Mouse (Mus musculus) midbrain, embryonic 14.5 days (tissue): ENCODE measurements at regions not wholly inside any gene's neighbourhood (a gene's known extent, or its start where the extent isn't known, plus 50 kb on each side); places are given as distances from the start of the nearest gene placed in this dataset.

ENCODE experiments used
- ATAC-seq: fragments of 200-750 bp; cut with Nextera tagmentation; 2 replicates; pipeline ENCODE4 v1.8.0; 2017; ENCODE audit warnings: moderate number of reproducible peaks, moderate library complexity; ENCODE audit not compliant: low FRiP score, low TSS enrichment
- DNase-seq: peaks from one replicate; pipeline ENCODE4 v3.0.0-alpha.2; 2015
- H3K27ac ChIP-seq: fragments of 300-500 bp; sonication (generic); replicated peaks from 2 replicates; pipeline ENCODE4 v1.5.1; 2014; ENCODE audit warnings: mild to moderate bottlenecking, low read depth, low read length, moderate library complexity
- H3K27me3 ChIP-seq: fragments of 300-500 bp; sonication (generic); 2 replicates; pipeline ENCODE4 v1.6.1; 2014; ENCODE audit warnings: low read length, control low read depth, mixed read lengths; ENCODE audit not compliant: control insufficient read depth, insufficient read depth
- H3K36me3 ChIP-seq: fragments of 300-500 bp; sonication (generic); 2 replicates; pipeline ENCODE4 v1.6.1; 2014; ENCODE audit warnings: low read length, control low read depth; ENCODE audit not compliant: control insufficient read depth, insufficient read depth
- H3K4me1 ChIP-seq: fragments of 300-500 bp; sonication (generic); 2 replicates; pipeline ENCODE4 v1.6.1; 2014; ENCODE audit warnings: mild to moderate bottlenecking, antibody characterized with exemption, low read length, control low read depth; ENCODE audit not compliant: control insufficient read depth, insufficient read depth
- H3K4me2 ChIP-seq: fragments of 300-500 bp; sonication (generic); 2 replicates; pipeline ENCODE4 v1.6.1; 2014; ENCODE audit warnings: mild to moderate bottlenecking, low read length, moderate library complexity
- H3K4me3 ChIP-seq: fragments of 300-500 bp; sonication (generic); replicated peaks from 2 replicates; pipeline ENCODE4 v1.5.1; 2014; ENCODE audit warnings: low read depth, low read length
- H3K9ac ChIP-seq: fragments of 300-500 bp; sonication (generic); replicated peaks from 2 replicates; pipeline ENCODE4 v1.6.1; 2014; ENCODE audit warnings: mild to moderate bottlenecking, low read length, moderate library complexity
- H3K9me3 ChIP-seq: fragments of 300-500 bp; sonication (generic); 2 replicates; pipeline ENCODE4 v1.6.1; 2016; ENCODE audit warnings: low read length, control low read depth, mixed read lengths; ENCODE audit not compliant: control insufficient read depth
- WGBS: fragments of 180-500 bp; shearing (Covaris S2); extraction: QIAGEN DNeasy Blood & Tissue Kit; methylation state at CpG from one replicate; pipeline ENCODE4 v1.1.7; 2014; 5-methylcytosine and 5-hydroxymethylcytosine counted together

DNA sequence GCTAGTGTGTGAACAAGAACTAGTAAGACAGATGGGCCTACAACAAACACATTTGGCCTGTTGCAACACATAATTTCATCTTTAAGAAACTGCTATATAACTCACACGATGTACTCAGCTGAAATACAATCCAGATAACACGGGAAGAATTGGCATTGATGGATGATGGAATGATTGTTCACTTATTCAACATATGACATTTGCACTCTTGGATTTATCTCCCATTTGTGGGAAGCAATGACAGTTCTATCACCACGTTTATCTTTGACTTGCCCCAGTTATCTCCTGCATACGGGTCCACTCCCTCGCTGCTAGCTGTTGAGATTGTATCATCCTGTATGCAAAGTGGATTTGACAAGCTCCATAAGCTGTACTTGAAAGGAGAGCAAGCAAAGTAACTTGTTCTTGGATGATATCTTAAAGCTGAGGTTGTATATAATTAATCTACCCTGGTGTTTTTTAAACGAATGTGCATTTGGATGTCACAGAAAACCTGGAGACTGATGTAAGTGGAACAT lies 2474.9 kb upstream of the Gm7489 start:
- no peak overlapping the region for H3K4me2 ChIP-seq
- H3K4me3 ChIP-seq = no peak overlapping the region
- no peaks in the 10 kb centered on the region for H3K36me3 ChIP-seq
- ATAC-seq (no peak), DNase-seq (no peak)
- WGBS = 86% methylated on average over 6 of the region's 6 CpGs
- H3K9ac ChIP-seq = no peak overlapping the region
- no peaks in the 10 kb centered on the region for H3K27me3 ChIP-seq
- H3K4me1 ChIP-seq = no peaks in the 10 kb centered on the region
- no peaks in the 10 kb centered on the region for H3K9me3 ChIP-seq
- H3K27ac ChIP-seq = no peak overlapping the region

DNA sequence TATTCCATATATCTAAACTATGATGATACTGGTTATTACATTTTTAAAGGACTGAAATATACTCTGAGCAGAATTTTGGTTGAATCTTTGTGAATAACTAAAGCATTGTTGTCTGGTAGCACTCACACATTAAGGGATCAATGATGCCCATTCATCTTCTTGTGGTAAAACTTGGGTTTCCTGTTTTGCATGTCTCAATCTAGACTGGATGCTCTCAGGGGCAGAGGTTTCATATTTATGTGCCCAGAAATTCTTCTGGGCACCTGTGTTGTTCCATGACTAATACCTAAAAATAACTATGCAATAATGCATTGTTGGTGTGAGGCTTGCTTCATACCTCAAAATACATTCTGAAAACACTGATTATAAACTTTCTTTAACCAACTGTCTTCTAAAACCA lies 2472.7 kb upstream of the Gm7489 start:
- DNase-seq (no peak), ATAC-seq (no peak)
- Histone ChIP-seq H3K9ac (no peak overlapping the region), H3K4me2 (no peak overlapping the region), H3K36me3 (no peaks in the 10 kb centered on the region), H3K27ac (no peak overlapping the region), H3K4me3 (no peak overlapping the region), H3K27me3 (no peaks in the 10 kb centered on the region), H3K4me1 (no peaks in the 10 kb centered on the region), H3K9me3 (no peaks in the 10 kb centered on the region)

DNA sequence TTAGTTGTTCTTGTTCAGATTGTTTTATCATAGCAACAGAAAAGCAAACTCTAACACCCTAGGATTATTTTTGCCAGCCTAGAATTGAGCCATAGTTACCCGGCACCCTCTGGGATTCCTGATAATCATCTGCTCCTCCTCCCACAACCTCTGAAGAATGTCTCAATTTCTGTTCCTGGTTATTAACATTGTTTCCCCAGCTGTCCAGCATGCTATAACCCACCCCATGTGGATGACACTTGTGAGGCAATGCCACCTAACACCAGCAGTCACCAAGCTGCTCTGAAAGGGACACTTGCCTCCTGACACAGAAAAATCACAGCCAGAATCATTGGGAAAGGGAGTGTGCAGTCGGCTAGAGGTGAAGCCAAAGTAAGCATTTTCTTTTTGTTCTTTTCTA lies 2442.1 kb upstream of the Gm7489 start:
- Histone ChIP-seq H3K9me3 (no peaks in the 10 kb centered on the region), H3K9ac (no peak overlapping the region), H3K4me2 (no peak overlapping the region), H3K4me3 (no peak overlapping the region), H3K36me3 (no peaks in the 10 kb centered on the region), H3K4me1 (no peaks in the 10 kb centered on the region), H3K27ac (no peak overlapping the region), H3K27me3 (no peaks in the 10 kb centered on the region)
- WGBS = 81% methylated on average over 2 of the region's 2 CpGs
- no peak for ATAC-seq
- DNase-seq = no peak

- H3K9ac ChIP-seq = no peak overlapping the region
- DNase-seq = no peak
- no peaks in the 10 kb centered on the region for H3K36me3 ChIP-seq
- WGBS = 89% methylated on average over 3 of the region's 3 CpGs
- no peak for ATAC-seq
- H3K27me3 ChIP-seq = no peaks in the 10 kb centered on the region
- no peak overlapping the region for H3K4me3 ChIP-seq
- H3K9me3 ChIP-seq = no peaks in the 10 kb centered on the region
- no peaks in the 10 kb centered on the region for H3K4me1 ChIP-seq
- no peak overlapping the region for H3K27ac ChIP-seq
- H3K4me2 ChIP-seq = no peak overlapping the region
Measured at GRCm38 (mm10) chr15:51469895-51470294, 2414.8 kb upstream of the Gm7489 start.

DNA sequence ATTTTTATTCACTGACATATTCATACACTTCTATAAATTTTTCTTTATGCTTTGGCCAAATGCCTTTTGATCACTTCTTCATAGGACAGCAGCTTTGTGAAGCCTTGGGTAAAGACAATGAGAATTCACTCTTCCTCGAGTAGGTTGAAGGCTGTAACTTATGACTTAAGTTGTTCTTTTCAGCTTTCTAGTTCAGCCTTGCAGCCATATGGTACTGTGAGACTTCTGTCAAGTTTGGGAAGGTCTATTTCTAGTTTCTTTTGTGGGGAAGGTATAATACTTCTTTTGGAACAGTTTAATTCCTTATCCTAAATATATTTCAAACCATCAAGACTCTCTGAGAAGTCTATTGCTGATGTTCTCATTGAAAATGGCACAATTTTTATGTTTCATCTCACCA lies 2413.6 kb upstream of the Gm7489 start:
- H3K9ac ChIP-seq = no peak overlapping the region
- no peak overlapping the region for H3K4me3 ChIP-seq
- H3K4me1 ChIP-seq = no peaks in the 10 kb centered on the region
- DNase-seq (no peak), ATAC-seq (no peak)
- no peaks in the 10 kb centered on the region for H3K27me3 ChIP-seq
- H3K27ac ChIP-seq = no peak overlapping the region
- H3K4me2 ChIP-seq = no peak overlapping the region
- 63% methylated on average over 1 of the region's 1 CpGs for WGBS
- H3K36me3 ChIP-seq = no peaks in the 10 kb centered on the region
- no peaks in the 10 kb centered on the region for H3K9me3 ChIP-seq

GRCm38 (mm10) chr15:51472049-51472448 lies 2412.7 kb upstream of the Gm7489 start:
- WGBS = 93% methylated on average over 2 of the region's 2 CpGs
- H3K9me3 ChIP-seq = no peaks in the 10 kb centered on the region
- no peak for DNase-seq

GRCm38 (mm10) chr15:51481856-51482255 lies 2402.8 kb upstream of the Gm7489 start:
- Histone ChIP-seq H3K27ac (no peak overlapping the region), H3K9ac (no peak overlapping the region), H3K4me1 (no peaks in the 10 kb centered on the region), H3K9me3 (no peaks in the 10 kb centered on the region), H3K4me3 (no peak overlapping the region), H3K36me3 (no peaks in the 10 kb centered on the region), H3K4me2 (no peak overlapping the region), H3K27me3 (no peaks in the 10 kb centered on the region)
- WGBS = 91% methylated on average over 4 of the region's 4 CpGs
- ATAC-seq (no peak), DNase-seq (no peak)

More at GRCm38 (mm10) chr15:51472049-51472448, 2412.7 kb upstream of the Gm7489 start:
- no peaks in the 10 kb centered on the region for H3K4me1 ChIP-seq
- H3K9ac ChIP-seq = no peak overlapping the region
- no peaks in the 10 kb centered on the region for H3K27me3 ChIP-seq
- ATAC-seq = no peak
- no peak overlapping the region for H3K27ac ChIP-seq
- H3K36me3 ChIP-seq = no peaks in the 10 kb centered on the region
- H3K4me3 ChIP-seq = no peak overlapping the region
- H3K4me2 ChIP-seq = no peak overlapping the region

- peak; percentile 4 for DNase-seq
- WGBS = 87% methylated on average over 2 of the region's 2 CpGs
Measured at GRCm38 (mm10) chr15:51484207-51484606, 2400.5 kb upstream of the Gm7489 start.

GRCm38 (mm10) chr15:51485554-51485953 lies 2399.2 kb upstream of the Gm7489 start:
- H3K9me3 ChIP-seq = no peaks in the 10 kb centered on the region
- no peak overlapping the region for H3K4me3 ChIP-seq
- no peak overlapping the region for H3K9ac ChIP-seq
- 92% methylated on average over 2 of the region's 2 CpGs for WGBS
- H3K27ac ChIP-seq = no peak overlapping the region
- ATAC-seq = no peak
- H3K4me1 ChIP-seq = no peaks in the 10 kb centered on the region
- H3K27me3 ChIP-seq = no peaks in the 10 kb centered on the region
- no peak overlapping the region for H3K4me2 ChIP-seq
- no peak for DNase-seq
- no peaks in the 10 kb centered on the region for H3K36me3 ChIP-seq

More at GRCm38 (mm10) chr15:51484207-51484606, 2400.5 kb upstream of the Gm7489 start:
- Histone ChIP-seq H3K4me3 (no peak overlapping the region), H3K9me3 (no peaks in the 10 kb centered on the region), H3K27ac (no peak overlapping the region), H3K9ac (no peak overlapping the region), H3K36me3 (no peaks in the 10 kb centered on the region), H3K4me1 (no peaks in the 10 kb centered on the region), H3K4me2 (no peak overlapping the region), H3K27me3 (no peaks in the 10 kb centered on the region)
- ATAC-seq = no peak
